Mouse (Mus musculus) midbrain, postnatal 0 days (tissue): Measurements from ENCODE around the gene Ankrd9. TPM values are rescaled to one million over a fixed set of nuclear protein-coding genes. Genes with fewer than 3 reads are reported as not detected.
A peak's percentile ranks its signal among the peaks of the same experiment; 100 is the strongest.

ENCODE experiments used
- ATAC-seq: fragments of 200-750 bp; cut with Nextera tagmentation; 2 replicates; pipeline ENCODE4 v1.8.0; 2017; ENCODE audit warnings: moderate number of reproducible peaks, mild to moderate bottlenecking, moderate TSS enrichment, moderate library complexity; ENCODE audit not compliant: low FRiP score
- DNase-seq: peaks from one replicate; pipeline ENCODE4 v3.0.0-alpha.2; 2015; ENCODE audit warnings: low spot score
- H3K27ac ChIP-seq: fragments of 300-500 bp; sonication (generic); 2 replicates; pipeline ENCODE4 v1.5.1; 2014; ENCODE audit warnings: low read depth, mild to moderate bottlenecking, low read length, mixed read lengths
- H3K27me3 ChIP-seq: fragments of 300-500 bp; sonication (generic); 2 replicates; pipeline ENCODE4 v1.6.1; 2014; ENCODE audit warnings: low read length, control low read depth, mixed read lengths; ENCODE audit not compliant: insufficient read depth
- H3K36me3 ChIP-seq: fragments of 300-500 bp; sonication (generic); 2 replicates; pipeline ENCODE4 v1.6.1; 2014; ENCODE audit warnings: low read length, control low read depth, mixed read lengths; ENCODE audit not compliant: insufficient read depth
- H3K4me1 ChIP-seq: fragments of 300-500 bp; sonication (generic); 2 replicates; pipeline ENCODE4 v1.6.1; 2014; ENCODE audit warnings: mild to moderate bottlenecking, control low read depth, antibody characterized with exemption, low read length, mixed read lengths; ENCODE audit not compliant: insufficient read depth
- H3K4me2 ChIP-seq: fragments of 300-500 bp; sonication (generic); 2 replicates; pipeline ENCODE4 v1.6.1; 2014; ENCODE audit warnings: low read depth, mild to moderate bottlenecking, low read length, mixed read lengths; ENCODE audit not compliant: poor library complexity, severe bottlenecking
- H3K4me3 ChIP-seq: fragments of 300-500 bp; sonication (generic); 2 replicates; pipeline ENCODE4 v1.5.1; 2014; ENCODE audit warnings: low read depth, mild to moderate bottlenecking, low read length, moderate library complexity
- H3K9ac ChIP-seq: fragments of 300-500 bp; sonication (generic); replicated peaks from 2 replicates; pipeline ENCODE4 v1.6.1; 2014; ENCODE audit warnings: mild to moderate bottlenecking, low read length, moderate library complexity, mixed read lengths; ENCODE audit not compliant: poor library complexity, severe bottlenecking
- H3K9me3 ChIP-seq: fragments of 300-500 bp; sonication (generic); 2 replicates; pipeline ENCODE4 v1.6.1; 2016; ENCODE audit warnings: low read length, control low read depth
- CTCF ChIP-seq: IDR thresholded peaks from 2 replicates; pipeline ENCODE4 v1.5.1; 2016; ENCODE audit warnings: antibody characterized with exemption, mild to moderate bottlenecking
- WGBS: fragments of 180-500 bp; shearing (Covaris S2); extraction: QIAGEN DNeasy Blood & Tissue Kit; methylation state at CpG from one replicate; pipeline ENCODE4 v1.1.7; 2014; 5-methylcytosine and 5-hydroxymethylcytosine counted together
- polyA plus RNA-seq: library from polyadenylated mRNA; unstranded; fragments of >200 nt; fragmentation: Nextera tagmentation; extraction: Ambion mirVana; gene quantifications from 2 replicates; pipeline ENCODE4 v1.2.1, GENCODE M21; 2015
- total RNA-seq: library from RNA; depleted of rRNA; stranded (reverse); fragments of >200 nt; gene quantifications from 2 replicates; pipeline ENCODE4 v1.2.3, GENCODE M21; 2014

Gene Ankrd9
- total and polyA plus RNA-seq, 2 experiments from 2014 or later: 13.4 to 14.0 TPM

DNA sequence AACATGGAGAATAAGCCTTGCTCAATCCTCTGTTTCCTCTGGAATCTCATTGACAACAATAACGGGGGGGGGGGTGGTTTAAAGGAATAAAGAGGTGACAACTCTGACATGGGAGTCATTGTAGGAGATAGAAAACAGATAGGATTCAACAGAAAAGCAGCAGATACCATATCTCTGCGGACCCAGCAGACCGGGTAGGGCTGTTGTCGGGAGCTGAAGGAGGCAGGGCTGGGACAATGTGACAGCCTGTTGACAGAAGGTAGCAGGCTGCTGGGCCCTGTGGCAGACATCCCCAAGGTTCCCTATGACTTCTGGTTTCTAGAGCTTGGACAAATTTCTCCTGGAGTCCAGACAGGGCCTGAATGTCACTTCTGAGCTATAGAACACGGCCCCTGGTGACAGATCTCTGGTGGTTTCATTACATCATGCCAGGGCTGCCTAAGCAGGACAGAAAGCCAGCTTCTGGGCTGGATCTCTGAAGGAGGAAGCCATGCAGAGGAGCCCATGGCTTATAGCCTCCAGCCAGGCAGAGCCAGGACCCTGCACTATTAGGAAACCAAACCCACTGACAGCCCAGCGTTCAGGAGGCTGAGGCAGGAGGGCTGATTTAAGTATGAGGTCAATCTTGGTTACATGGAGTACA lies 30.9 kb upstream of the Ankrd9 start:
- Histone ChIP-seq H3K4me2 (no peak overlapping the region), H3K36me3 (no peaks in the 10 kb centered on the region), H3K4me1 (no peaks in the 10 kb centered on the region), H3K27ac (no peak overlapping the region), H3K4me3 (no peak overlapping the region), H3K9me3 (no peaks in the 10 kb centered on the region), H3K27me3 (no peaks in the 10 kb centered on the region), H3K9ac (no peak overlapping the region)
- no peak for ATAC-seq
- DNase-seq: no peak
- no peak for TF ChIP-seq CTCF
- WGBS: 70% methylated on average over 6 of the region's 6 CpGs

DNA sequence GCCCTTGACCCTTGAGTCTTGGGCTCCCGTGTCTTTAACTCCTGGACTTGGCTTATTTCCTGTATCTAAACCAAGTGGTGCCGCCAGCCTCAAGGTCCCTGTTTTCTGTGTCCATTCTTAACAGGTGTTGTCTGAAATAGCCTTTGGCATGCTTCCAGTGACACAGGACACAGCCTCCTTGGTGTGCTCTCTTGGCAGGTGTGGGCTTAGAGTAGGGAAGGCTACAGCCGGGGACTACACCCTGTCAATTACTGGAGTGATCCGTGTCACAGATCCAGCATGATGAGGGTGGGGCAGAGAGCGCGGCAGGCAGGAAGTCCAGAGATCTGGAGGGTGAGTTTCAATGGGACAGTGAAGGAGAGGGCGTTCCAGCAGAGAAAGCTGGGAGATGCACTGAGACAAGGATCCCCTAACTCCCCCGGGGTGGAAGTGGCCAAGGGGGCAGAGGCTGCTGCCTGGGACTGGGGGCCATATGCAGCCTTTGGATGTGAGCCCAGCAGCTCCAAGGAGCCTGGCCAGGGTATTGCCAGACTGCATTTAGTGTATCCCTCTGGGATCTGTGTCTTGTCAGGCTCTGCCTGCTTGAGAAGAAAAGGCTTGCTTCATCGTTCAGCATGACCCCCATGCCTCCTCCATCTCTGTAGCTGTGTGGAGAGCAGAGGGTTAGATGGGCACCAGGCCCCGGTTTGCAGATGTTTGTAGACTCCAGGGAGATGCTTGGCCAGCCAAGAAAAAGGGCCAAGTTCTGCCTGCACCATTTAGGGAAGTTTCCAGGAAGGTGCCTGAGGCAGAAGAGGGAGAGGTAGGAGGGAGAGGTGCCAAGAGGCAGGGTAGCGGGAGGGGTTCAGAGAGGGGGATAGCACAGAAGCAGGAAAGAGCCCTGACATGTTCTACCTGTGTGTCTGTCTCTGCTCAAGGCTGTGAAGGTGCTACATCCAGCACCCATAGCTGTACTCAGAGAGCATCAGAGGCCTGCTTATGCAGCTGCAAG lies 30.0 kb upstream of the Ankrd9 start:
- WGBS: 56% methylated on average over 11 of the region's 11 CpGs
- no peak overlapping the region for H3K4me3 ChIP-seq
- peak; percentile 36 for DNase-seq

GRCm38 (mm10) chr12:111007134-111008103 lies 28.6 kb upstream of the Ankrd9 start:
- 72% methylated on average over 14 of the region's 14 CpGs for WGBS
- Histone ChIP-seq H3K27me3 (no peaks in the 10 kb centered on the region), H3K27ac (no peak overlapping the region), H3K4me1 (no peaks in the 10 kb centered on the region), H3K4me3 (no peak overlapping the region), H3K9me3 (no peaks in the 10 kb centered on the region), H3K9ac (no peak overlapping the region), H3K36me3 (no peaks in the 10 kb centered on the region), H3K4me2 (no peak overlapping the region)
- DNase-seq (no peak), ATAC-seq (no peak)
- no peak for TF ChIP-seq CTCF

More for the DNA sequence above, 30.0 kb upstream of the Ankrd9 start:
- TF ChIP-seq CTCF: no peak
- H3K36me3 ChIP-seq: no peaks in the 10 kb centered on the region
- no peaks in the 10 kb centered on the region for H3K27me3 ChIP-seq
- H3K27ac ChIP-seq: no peak overlapping the region
- no peaks in the 10 kb centered on the region for H3K9me3 ChIP-seq
- no peaks in the 10 kb centered on the region for H3K4me1 ChIP-seq
- no peak overlapping the region for H3K9ac ChIP-seq
- H3K4me2 ChIP-seq: no peak overlapping the region
- ATAC-seq: no peak

DNA sequence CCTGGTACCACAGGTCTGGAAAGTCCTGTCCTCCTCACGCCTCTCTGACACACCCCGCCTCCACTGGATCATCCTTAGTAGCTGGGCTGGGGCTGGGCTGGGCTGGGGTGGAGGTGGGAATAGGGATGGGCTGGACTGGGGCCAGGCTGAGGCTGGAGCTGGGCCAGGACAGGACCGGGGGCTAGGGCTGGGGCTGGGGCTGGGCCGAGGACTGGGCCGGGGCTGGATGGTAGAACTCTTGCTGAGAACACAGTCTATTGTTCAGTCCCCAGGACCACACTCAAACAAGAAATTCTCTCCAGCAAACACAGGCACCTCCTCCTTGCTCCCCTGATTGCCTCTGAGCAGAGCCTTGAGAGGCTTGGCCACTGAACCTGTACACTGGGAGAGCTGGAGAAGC lies 27.5 kb upstream of the Ankrd9 start:
- no peaks in the 10 kb centered on the region for H3K9me3 ChIP-seq
- no peak overlapping the region for H3K9ac ChIP-seq
- no peak overlapping the region for H3K4me2 ChIP-seq
- no peak overlapping the region for H3K4me3 ChIP-seq
- no peak overlapping the region for H3K27ac ChIP-seq
- H3K36me3 ChIP-seq: no peaks in the 10 kb centered on the region
- H3K4me1 ChIP-seq: no peaks in the 10 kb centered on the region
- H3K27me3 ChIP-seq: no peaks in the 10 kb centered on the region
- no peak for DNase-seq
- no peak for TF ChIP-seq CTCF
- WGBS: 45% methylated on average over 5 of the region's 5 CpGs
- no peak for ATAC-seq

DNA sequence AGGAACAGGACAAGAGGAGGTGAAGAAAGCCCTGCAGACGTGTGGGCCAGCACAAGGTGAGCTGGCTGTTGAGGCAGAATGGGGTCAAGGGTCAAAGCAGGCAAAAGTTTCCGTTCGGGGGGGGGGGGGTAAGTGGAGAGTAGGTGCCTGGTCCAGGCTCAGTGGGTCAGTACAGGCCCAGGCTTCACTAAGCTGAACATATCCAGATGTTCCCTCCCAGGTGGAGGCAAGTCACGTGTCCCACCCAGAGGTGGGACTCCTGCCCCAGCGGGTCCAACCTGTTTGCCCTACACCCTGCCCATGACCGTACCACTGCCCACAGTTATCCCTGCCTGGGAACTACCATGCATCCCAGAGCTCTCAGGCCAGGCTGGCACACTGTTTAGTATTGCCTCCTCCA lies 27.0 kb upstream of the Ankrd9 start:
- Histone ChIP-seq H3K4me3 (no peak overlapping the region), H3K9ac (no peak overlapping the region), H3K4me2 (no peak overlapping the region), H3K4me1 (no peaks in the 10 kb centered on the region), H3K36me3 (no peaks in the 10 kb centered on the region), H3K27ac (no peak overlapping the region), H3K9me3 (no peaks in the 10 kb centered on the region), H3K27me3 (no peaks in the 10 kb centered on the region)
- TF ChIP-seq CTCF: no peak
- no peak for DNase-seq
- 79% methylated on average over 6 of the region's 6 CpGs for WGBS
- no peak for ATAC-seq
